Mouse (Mus musculus) c-Kit-negative CD71-positive TER-119-positive erythroid progenitor cells, embryonic 14.5 days (primary cell): Measurements from ENCODE around the gene Gm43518.

Experiments
- DNase-seq: peaks from one replicate; pipeline ENCODE4 v3.0.0-alpha.2; 2013; ENCODE audit warnings: low read depth, low spot score

Gm43518 gene

GRCm38 (mm10) chr5:123979221-123979979 is 52.2 kb downstream of the Gm43518 start:
- DNase-seq = no peak

GRCm38 (mm10) chr5:123979980-123980369 is 52.8 kb downstream of the Gm43518 start:
- no peak for DNase-seq

GRCm38 (mm10) chr5:123980521-123981249 is 53.5 kb downstream of the Gm43518 start:
- DNase-seq = no peak

DNA sequence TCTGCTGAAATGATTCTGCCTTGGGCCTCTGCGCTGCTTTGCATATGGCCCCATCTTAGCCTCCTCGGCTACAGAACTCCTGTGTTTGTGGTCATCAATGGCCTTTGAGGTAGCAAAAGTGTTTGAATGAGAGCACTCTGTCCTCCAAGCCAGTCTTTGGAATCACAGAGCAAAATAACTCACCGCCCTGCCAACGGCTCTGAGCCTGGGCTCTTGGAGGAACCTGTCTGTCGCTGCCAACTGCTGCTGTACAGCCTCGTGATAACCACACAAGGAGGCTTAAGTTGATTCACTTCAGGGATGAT is 54.0 kb downstream of the Gm43518 start:
- DNase-seq = no peak

GRCm38 (mm10) chr5:123982838-123983237 is 55.6 kb downstream of the Gm43518 start:
- no peak for DNase-seq

- no peak for DNase-seq
These were observed 58.2 kb downstream of the Gm43518 start for GRCm38 (mm10) chr5:123985434-123985833.

DNA sequence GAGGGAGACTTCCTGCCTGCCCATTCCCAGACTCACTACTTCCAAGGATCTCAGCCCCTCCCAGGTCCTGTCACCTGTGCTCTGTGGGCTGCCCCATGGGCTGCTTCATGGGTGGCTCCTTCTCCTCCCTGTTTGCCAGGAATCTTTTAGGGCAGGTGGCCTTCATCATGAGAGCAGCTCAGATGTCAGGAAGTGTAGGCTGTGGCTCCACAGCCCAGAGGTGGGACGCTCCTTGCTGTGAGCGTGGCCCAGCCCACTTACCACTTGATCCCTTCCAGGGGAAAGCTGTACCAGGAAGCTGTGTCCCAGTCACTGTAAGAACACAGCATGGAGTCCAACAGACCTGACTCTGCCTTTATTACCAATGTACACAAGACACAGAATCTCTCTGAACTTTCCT is 59.7 kb downstream of the Gm43518 start:
- no peak for DNase-seq

GRCm38 (mm10) chr5:123987511-123987910 is 60.3 kb downstream of the Gm43518 start:
- no peak for DNase-seq
